Mouse (Mus musculus) CH12.LX (cell line): ENCODE data around the gene Zfp213. TPM values are rescaled to one million over a fixed set of nuclear protein-coding genes. Genes with fewer than 3 reads are reported as not detected.

ENCODE experiments used
- DNase-seq: peaks from one replicate; pipeline ENCODE4 v3.0.0-alpha.2; 2013; ENCODE audit errors: extremely low read depth
- H3K27ac ChIP-seq: 2 replicates; pipeline ENCODE4 v1.5.1; 2012; ENCODE audit warnings: low read depth, mild to moderate bottlenecking, control low read depth, moderate library complexity; ENCODE audit not compliant: insufficient read depth
- H3K27me3 ChIP-seq: replicated peaks from 2 replicates; pipeline ENCODE3; 2012; ENCODE audit warnings: inconsistent platforms
- H3K36me3 ChIP-seq, 2 experiments: replicated peaks in 1 of 2; 2 replicates each; pipeline versions ENCODE3 to v1.6.1; 2012; ENCODE audit warnings: inconsistent platforms in 1 of 2, low read length in 1 of 2, mild to moderate bottlenecking in 1 of 2, mixed read lengths in 1 of 2, moderate library complexity in 1 of 2; ENCODE audit not compliant: control insufficient read depth in 1 of 2, insufficient read depth in 1 of 2
- H3K4me1 ChIP-seq, 2 experiments: 2 replicates each; pipeline ENCODE4 v1.6.1; 2012; ENCODE audit warnings: inconsistent platforms in 1 of 2, moderate library complexity in 1 of 2; ENCODE audit not compliant: insufficient read depth in 2 of 2, control insufficient read depth in 1 of 2
- H3K4me2 ChIP-seq: 2 replicates; pipeline ENCODE4 v1.6.1; 2012; ENCODE audit warnings: low read depth, mild to moderate bottlenecking, control low read depth; ENCODE audit not compliant: poor library complexity, insufficient read depth, severe bottlenecking
- H3K4me3 ChIP-seq, 3 experiments: fragments of 150-350 bp in 1 of 3; sonication (generic) in 1 of 3; replicated peaks in 1 of 3; 2 replicates each; pipeline versions ENCODE3 to v1.5.1; 2011 to 2012; ENCODE audit warnings: low read depth in 2 of 3, low read length in 2 of 3, mild to moderate bottlenecking in 2 of 3, moderate library complexity in 2 of 3, control low read depth in 1 of 3, improper control_type of control experiment in 1 of 3, inconsistent platforms in 1 of 3, mixed read lengths in 1 of 3; ENCODE audit not compliant: poor library complexity in 1 of 3
- H3K79me2 ChIP-seq: replicated peaks from 2 replicates; pipeline ENCODE4 v1.6.1; 2012; ENCODE audit warnings: mild to moderate bottlenecking, moderate library complexity; ENCODE audit not compliant: control insufficient read depth, poor library complexity, insufficient read depth, severe bottlenecking; ENCODE audit errors: extremely low read depth
- H3K9ac ChIP-seq: 2 replicates; pipeline ENCODE4 v1.6.1; 2012; ENCODE audit warnings: low read depth, mild to moderate bottlenecking, control low read depth, moderate library complexity; ENCODE audit not compliant: insufficient read depth
- H3K9me3 ChIP-seq: replicated peaks from 2 replicates; pipeline ENCODE3; 2012; ENCODE audit warnings: low read length, inconsistent platforms, mixed read lengths
- BHLHE40 ChIP-seq: IDR thresholded peaks from 2 replicates; pipeline ENCODE4 v1.6.1; 2011; ENCODE audit warnings: mild to moderate bottlenecking, low read depth, low read length, improper control_type of control experiment
- E2F4 ChIP-seq: IDR thresholded peaks from 2 replicates; pipeline ENCODE4 v1.6.1; 2011; ENCODE audit warnings: low read depth, low read length, improper control_type of control experiment; ENCODE audit not compliant: insufficient replicate concordance
- ELF1 ChIP-seq: IDR thresholded peaks from 2 replicates; pipeline ENCODE4 v1.6.1; 2014; ENCODE audit warnings: low read depth, mild to moderate bottlenecking, inconsistent platforms, low read length, improper control_type of control experiment
- HCFC1 ChIP-seq: IDR thresholded peaks from 2 replicates; pipeline ENCODE4 v1.6.1; 2012; ENCODE audit warnings: low read depth, mild to moderate bottlenecking, inconsistent platforms, low read length, improper control_type of control experiment
- MAX ChIP-seq: IDR thresholded peaks from 2 replicates; pipeline ENCODE4 v1.6.1; 2011; ENCODE audit warnings: low read length, improper control_type of control experiment
- MAZ ChIP-seq: IDR thresholded peaks from 2 replicates; pipeline ENCODE4 v1.6.1; 2012; ENCODE audit warnings: low read depth, mild to moderate bottlenecking, inconsistent platforms, low read length, improper control_type of control experiment, moderate library complexity
- MXI1 ChIP-seq: IDR thresholded peaks from 2 replicates; pipeline ENCODE4 v1.6.1; 2011; ENCODE audit warnings: mild to moderate bottlenecking, low read depth, low read length, improper control_type of control experiment
- MYC ChIP-seq: IDR thresholded peaks from 2 replicates; pipeline ENCODE4 v1.6.1; 2011; ENCODE audit warnings: low read depth, mild to moderate bottlenecking, improper control_type of control experiment, low read length
- NELFE ChIP-seq: IDR thresholded peaks from 2 replicates; pipeline ENCODE4 v1.6.1; 2011; ENCODE audit warnings: low read depth, low read length, improper control_type of control experiment
- PAX5 ChIP-seq: IDR thresholded peaks from 2 replicates; pipeline ENCODE4 v1.6.1; 2012; ENCODE audit warnings: low read length, inconsistent platforms, mixed read lengths
- POLR2A ChIP-seq: IDR thresholded peaks from 2 replicates; pipeline ENCODE4 v1.6.1; 2011; ENCODE audit warnings: low read depth, mild to moderate bottlenecking, improper control_type of control experiment, low read length
- SIN3A ChIP-seq: IDR thresholded peaks from 2 replicates; pipeline ENCODE4 v1.6.1; 2012; ENCODE audit warnings: low read length, improper control_type of control experiment, inconsistent platforms
- ZKSCAN1 ChIP-seq: IDR thresholded peaks from 2 replicates; pipeline ENCODE4 v1.6.1; 2012; ENCODE audit warnings: low read depth, inconsistent platforms, low read length, improper control_type of control experiment, borderline replicate concordance
- dilution Hi-C: fragments of 300-500 bp; cut with MboI; formaldehyde crosslinking; loops from 2 replicates; pipeline ENCODE4 v1.14.3; 2020; ENCODE audit warnings: low sequenced_read_pairs; ENCODE audit not compliant: extremely low pct_unique_long_range_greater_than_20kb, extremely low pct_ligation_motif_present
- in situ Hi-C: fragments of 300-500 bp; cut with MboI; formaldehyde crosslinking; loops from 3 replicates; pipeline ENCODE4 v1.14.3; 2019; ENCODE audit warnings: low sequenced_read_pairs, low pct_ligation_motif_present, low pct_unique_long_range_greater_than_20kb, mixed read lengths
- polyA plus RNA-seq: library from polyadenylated mRNA; unstranded; fragments of >175 nt; gene quantifications from 2 replicates; pipeline ENCODE4 v1.2.1, GENCODE M21; 2012; ENCODE audit warnings: low read depth; ENCODE audit not compliant: insufficient read length
- total RNA-seq, 2 experiments: library from RNA; depleted of rRNA; stranded (reverse); fragments of 300-350 nt in 1 of 2; fragments of >200 nt in 1 of 2; gene quantifications; 2 replicates each; pipeline ENCODE4 v1.2.3; 2012 to 2014

Zfp213 gene
- total and polyA plus RNA-seq, 3 experiments = 8.0 to 10.9 (median 9.4) TPM

DNA sequence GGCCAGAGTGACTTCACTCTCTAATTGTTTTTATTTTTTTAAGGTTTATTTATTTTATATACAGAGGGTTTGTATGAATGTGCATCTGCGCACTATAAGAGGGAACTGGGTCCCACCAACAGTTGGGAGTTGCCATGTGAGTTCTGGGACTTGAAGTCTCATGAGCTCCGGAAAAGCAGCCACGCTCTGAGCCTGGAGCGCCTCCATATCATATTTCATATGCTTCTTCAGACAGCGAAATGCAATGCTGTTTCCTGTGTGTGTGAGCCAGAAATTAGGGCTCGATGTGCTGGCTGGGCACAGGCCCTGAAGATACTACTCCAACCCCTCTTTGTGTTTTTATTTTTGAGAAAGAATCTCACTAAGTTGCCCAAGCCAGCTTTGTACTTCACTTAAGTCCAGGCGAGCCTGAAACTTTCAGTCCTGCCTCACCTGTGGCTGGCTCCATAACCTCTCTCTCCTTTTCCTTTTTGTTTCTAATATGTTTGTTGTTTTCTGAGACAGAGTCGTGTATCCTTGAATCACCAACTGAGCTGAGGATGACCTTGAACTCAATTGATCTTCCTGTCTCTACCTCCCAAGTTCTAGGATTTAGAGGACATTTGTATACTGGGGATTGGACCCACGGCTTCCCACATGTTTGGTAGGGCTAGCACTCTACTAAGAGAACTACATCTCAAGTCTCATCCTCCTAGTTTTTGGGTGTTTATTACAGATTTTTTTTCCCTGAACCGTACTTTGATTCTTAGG, 38.0 kb upstream of the Zfp213 start:
- H3K9me3 ChIP-seq = no peaks in the 10 kb centered on the region
- H3K36me3 ChIP-seq = no peaks in the 10 kb centered on the region
- dilution Hi-C loops (no loop called here), in situ Hi-C loops (loop anchor here (5.0 kb wide), 1 partner anchor 35 kb away; no protein-coding TSS in a partner anchor)
- H3K4me2 ChIP-seq = no peak overlapping the region
- no peak overlapping the region for H3K9ac ChIP-seq
- H3K79me2 ChIP-seq = no peaks in the 10 kb centered on the region
- H3K4me3 ChIP-seq = no peak overlapping the region
- no peak overlapping the region for H3K27ac ChIP-seq
- peaks cover 62% of the 10 kb centered on the region for H3K27me3 ChIP-seq
- H3K4me1 ChIP-seq = peaks cover 13 to 14% of the 10 kb centered on the region in 2 experiments
- no peak for DNase-seq
- TF ChIP-seq SIN3A (no peak), NELFE (no peak), MAX (no peak), MXI1 (no peak), MYC (no peak), MAZ (no peak), PAX5 (no peak), POLR2A (no peak), ELF1 (no peak), E2F4 (no peak)

GRCm38 (mm10) chr17:23600641-23601622, 36.9 kb upstream of the Zfp213 start, which contains the start of gene Zscan10:
TSS of gene Zscan10 (plus strand) at chr17:23600856.
- dilution Hi-C loops = no loop called here
- H3K4me1 ChIP-seq = peaks cover 13 to 14% of the 10 kb centered on the region in 2 experiments
- DNase-seq = no peak
- in situ Hi-C loops = loop anchor here (5.0 kb wide), 1 partner anchor 34 kb away; no protein-coding TSS in a partner anchor
- H3K36me3 ChIP-seq = no peaks in the 10 kb centered on the region
- no peaks in the 10 kb centered on the region for H3K79me2 ChIP-seq
- TF ChIP-seq ZKSCAN1 (no peak), BHLHE40 (no peak), HCFC1 (no peak)
- peak within 1 kb of the TSS; percentile 71 for H3K9ac ChIP-seq
- no peaks in the 10 kb centered on the region for H3K9me3 ChIP-seq
- peaks cover 63% of the 10 kb centered on the region for H3K27me3 ChIP-seq
- peak within 1 kb of the TSS; percentile 72 for H3K4me2 ChIP-seq
- no peak within 1 kb of the TSS for H3K27ac ChIP-seq
- H3K4me3 ChIP-seq = peak within 1 kb of the TSS; percentile 21 to 58 (median 56)
